In genomic region chr7:141485606-141486005, GRCm38 (mm10) we compare ENCODE assay signal across 29 mouse cellular contexts. TPM values are rescaled to one million over a fixed set of nuclear protein-coding genes. Genes with fewer than 3 reads are reported as not detected.
DNase-seq lines count a peak whose midpoint lies in the region; ATAC-seq and TF ChIP-seq lines count a peak whose summit lies in the region.
"Had no signal": no experiment of that assay in that cellular context is flagged by ENCODE, and none has a peak within 500 bp of the region (broad histone marks: within the 10 kb centered on the region; RNA-seq: fewer than 3 reads in every experiment).

No protein-coding gene starts in this region.

- 86% methylated on average over 2 of the region's 2 CpGs for WGBS in lung, adult 2 months
- 86% methylated on average over 2 of the region's 2 CpGs for WGBS in heart, embryonic 12.5 days

- H3K9ac ChIP-seq in heart, embryonic 12.5 days: no peak overlapping the region
- H3K9ac ChIP-seq: embryonic facial prominence, embryonic 15.5 days; hindbrain, embryonic 15.5 days; intestine, embryonic 15.5 days; limb, embryonic 13.5 days; midbrain, embryonic 12.5 days had no signal

- peaks cover 5% of the 10 kb centered on the region for H3K36me3 ChIP-seq in heart, embryonic 12.5 days
- H3K36me3 ChIP-seq: embryonic facial prominence, embryonic 15.5 days; hindbrain, embryonic 15.5 days; intestine, embryonic 15.5 days; midbrain, embryonic 12.5 days had no signal

- H3K4me3 ChIP-seq in lung, adult 2 months (replicated peaks; ENCODE audit: extremely low read depth, low read depth, low read length): no peak overlapping the region
- no peak overlapping the region for H3K4me3 ChIP-seq in heart, embryonic 12.5 days
- H3K4me3 ChIP-seq: embryonic facial prominence, embryonic 10.5 days; embryonic facial prominence, embryonic 15.5 days; gastrocnemius, adult 2 months; hindbrain, embryonic 15.5 days; intestine, embryonic 15.5 days; layer of hippocampus, adult 2 months; limb, embryonic 13.5 days; megakaryocyte, embryonic 14.5 days; midbrain, embryonic 12.5 days had no signal

- no peak for TF ChIP-seq CTCF in lung, adult 2 months (IDR thresholded peaks at IDR 0.05; ENCODE audit: insufficient read depth, low read length)

- no peak overlapping the region for H3K4me2 ChIP-seq in heart, embryonic 12.5 days
- H3K4me2 ChIP-seq: embryonic facial prominence, embryonic 15.5 days; heart, embryonic 11.5 days; hindbrain, embryonic 15.5 days; intestine, embryonic 15.5 days; limb, embryonic 13.5 days; liver, embryonic 11.5 days; midbrain, embryonic 12.5 days had no signal

- no peaks in the 10 kb centered on the region for H3K9me3 ChIP-seq in heart, embryonic 12.5 days (replicated peaks)
- H3K9me3 ChIP-seq: embryonic facial prominence, embryonic 10.5 days; embryonic facial prominence, embryonic 15.5 days; hindbrain, embryonic 15.5 days; intestine, embryonic 15.5 days; limb, embryonic 13.5 days; megakaryocyte, embryonic 14.5 days; midbrain, embryonic 12.5 days had no signal

- ATAC-seq in heart, embryonic 12.5 days (ENCODE audit: insufficient number of reproducible peaks, low FRiP score): no peak
- ATAC-seq: CD4-positive, CD25-positive, alpha-beta regulatory T cell, adult 4 months; forebrain, embryonic 14.5 days; intestine, embryonic 15.5 days had no signal

- intact Hi-C loops in left cerebral cortex, postnatal 4 days (cut with DNase I): no loop called here
- intact Hi-C loops in left cerebral cortex, postnatal 25 days (cut with DNase I): no loop called here

- H3K27ac ChIP-seq in heart, embryonic 12.5 days (ENCODE audit: poor library complexity, severe bottlenecking): no peak overlapping the region
- H3K27ac ChIP-seq: embryonic facial prominence, embryonic 10.5 days; embryonic facial prominence, embryonic 15.5 days; gastrocnemius, adult 2 months; hindbrain, embryonic 15.5 days; intestine, embryonic 15.5 days; layer of hippocampus, adult 2 months; limb, embryonic 13.5 days; midbrain, embryonic 12.5 days had no signal

- no peak for TF ChIP-seq POLR2A in lung, adult 2 months (IDR thresholded peaks at IDR 0.05; ENCODE audit: borderline replicate concordance, extremely low read depth, low read depth, low read length)

- H3K27me3 ChIP-seq in heart, embryonic 12.5 days (replicated peaks): peaks cover 13% of the 10 kb centered on the region
- H3K27me3 ChIP-seq: hindbrain, embryonic 15.5 days; megakaryocyte, embryonic 14.5 days had no signal

- H3K4me1 ChIP-seq in lung, adult 2 months (ENCODE audit: control insufficient read depth, insufficient read depth, low read length): peaks cover 7% of the 10 kb centered on the region
- peaks cover 31% of the 10 kb centered on the region for H3K4me1 ChIP-seq in heart, embryonic 12.5 days (replicated peaks)

- DNase-seq in left cerebral cortex, postnatal 4 days: peak; percentile 96
- no peak for DNase-seq in left cerebral cortex, postnatal 25 days (ENCODE audit: low spot score in 2 of 2)
- peak; percentile 96 for DNase-seq in cerebellum, adult 11 months
- peak; percentile 99 for DNase-seq in cerebellum, adult 9-10 months
- peak; percentile 96 to 97 for DNase-seq in cerebellum, postnatal 36 days
- no peak for DNase-seq in lung, adult 2 months
- DNase-seq: gastrocnemius, adult 2 months; gastrocnemius, postnatal 36 days; heart, adult 18-20 months; heart, postnatal 4 days; kidney, adult 2 months; kidney, postnatal 36 days; lung, postnatal 4 days; thymus, adult 2 months; thymus, postnatal 36 days had no signal

RNA-seq across cellular contexts. Expression of gene Tspan4, which starts 10.6 kb away (rescaled TPM):
- 10 to 100 TPM; 33.5 to 35.9 TPM for total RNA-seq in left cerebral cortex, postnatal 4 days (2021)
- 10 to 100 TPM; 13.8 to 16.6 TPM for total RNA-seq in left cerebral cortex, postnatal 25 days (2021)
- polyA plus RNA-seq in lung, adult 2 months (2012; rRNA removed): 91.1 and 150 TPM in 2 replicates
- polyA plus RNA-seq in heart, embryonic 12.5 days (2016; fragmentation: Nextera tagmentation; extraction: Ambion mirVana): 57.5 and 57.6 TPM in 2 replicates

RNA-seq across cellular contexts. Expression of gene Polr2l, which starts 10.7 kb away (rescaled TPM):
- 10 to 100 TPM; 38.5 to 40.1 TPM for total RNA-seq in left cerebral cortex, postnatal 4 days (2021)
- 10 to 100 TPM; 40.8 to 45.7 TPM for total RNA-seq in left cerebral cortex, postnatal 25 days (2021)
- 29.0 and 30.9 TPM in 2 replicates for polyA plus RNA-seq in lung, adult 2 months (2012; rRNA removed)
- polyA plus RNA-seq in heart, embryonic 12.5 days (2016; fragmentation: Nextera tagmentation; extraction: Ambion mirVana): 60.7 and 64.7 TPM in 2 replicates

RNA-seq across cellular contexts. Expression of gene Cd151, which starts 18.4 kb away (rescaled TPM):
- total RNA-seq in left cerebral cortex, postnatal 4 days (2021): 10 to 100 TPM; 46.7 to 50.6 TPM
- 10 to 100 TPM; 25.3 to 29.6 TPM for total RNA-seq in left cerebral cortex, postnatal 25 days (2021)
- 537 and 555 TPM in 2 replicates for polyA plus RNA-seq in lung, adult 2 months (2012; rRNA removed)
- polyA plus RNA-seq in heart, embryonic 12.5 days (2016; fragmentation: Nextera tagmentation; extraction: Ambion mirVana): 27.4 and 30.6 TPM in 2 replicates

RNA-seq across cellular contexts. Expression of gene Cracr2b, which starts 24.7 kb away (rescaled TPM):
- total RNA-seq in left cerebral cortex, postnatal 4 days (2021): 1 to 10 TPM; 4.4 to 4.9 TPM
- total RNA-seq in left cerebral cortex, postnatal 25 days (2021): 1 to 10 TPM; 2.5 to 4.1 TPM
- 177 and 239 TPM in 2 replicates for polyA plus RNA-seq in lung, adult 2 months (2012; rRNA removed)
- 16.6 and 17.5 TPM in 2 replicates for polyA plus RNA-seq in heart, embryonic 12.5 days (2016; fragmentation: Nextera tagmentation; extraction: Ambion mirVana)
- total RNA-seq: monocyte, adult 5-6 weeks had no signal
- polyA plus RNA-seq: CD4-positive, CD25-positive, alpha-beta regulatory T cell, adult 4 months had no signal

RNA-seq across cellular contexts. Expression of gene Pnpla2, which starts 30.6 kb away (rescaled TPM):
- 10 to 100 TPM; 13.9 to 16.0 TPM for total RNA-seq in left cerebral cortex, postnatal 4 days (2021)
- 10 to 100 TPM; 21.4 to 28.6 TPM for total RNA-seq in left cerebral cortex, postnatal 25 days (2021)
- 289 and 356 TPM in 2 replicates for polyA plus RNA-seq in lung, adult 2 months (2012; rRNA removed)
- 42.3 and 43.3 TPM in 2 replicates for polyA plus RNA-seq in heart, embryonic 12.5 days (2016; fragmentation: Nextera tagmentation; extraction: Ambion mirVana)

Comparison
In these comparisons a context has a peak if more than half of its experiments do, and no peak if none do; other contexts are left out.
1. DNase-seq: peak in left cerebral cortex, postnatal 4 days (single experiment), cerebellum, adult 11 months (single experiment), cerebellum, adult 9-10 months (single experiment) and cerebellum, postnatal 36 days (2 of 2); none in left cerebral cortex, postnatal 25 days (0 of 2) and lung, adult 2 months (single experiment).